Mouse (Mus musculus): ENCODE measurements around the gene Ccdc141. TPM values are rescaled to one million over a fixed set of nuclear protein-coding genes. Genes with fewer than 3 reads are reported as not detected.
A peak's percentile ranks its signal among the peaks of the same experiment; 100 is the strongest.

Ccdc141 gene
- polyA plus RNA-seq, 1 experiment from 2014 or later: 3.4 TPM

DNA sequence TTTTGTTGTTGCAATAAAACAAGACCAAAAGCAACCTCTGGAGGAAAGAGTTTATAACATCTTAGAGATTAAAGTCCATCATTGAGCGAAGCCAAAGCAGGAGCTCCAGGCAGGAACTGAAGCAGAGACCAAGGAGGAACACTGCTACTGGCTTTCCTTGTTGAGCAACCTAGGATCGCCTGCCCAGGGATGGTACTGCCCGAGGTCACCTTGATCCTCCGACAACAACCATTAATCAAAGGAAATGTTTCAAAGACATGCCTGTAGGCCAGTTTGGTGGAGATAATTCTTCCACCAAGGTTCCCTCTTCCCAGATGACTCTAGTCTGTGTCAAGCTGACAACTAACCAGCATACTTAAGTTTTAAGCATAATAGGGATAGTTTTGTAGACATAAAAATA lies 91.7 kb downstream of the Ccdc141 start:
- WGBS: 88% methylated on average over 4 of the region's 4 CpGs
- Histone ChIP-seq H3K27ac (no peak overlapping the region), H3K4me1 (replicated peaks) (no peaks in the 10 kb centered on the region), H3K36me3 (no peaks in the 10 kb centered on the region), H3K27me3 (ENCODE audit: insufficient read depth, poor library complexity, severe bottlenecking) (no peaks in the 10 kb centered on the region), H3K9me3 (no peaks in the 10 kb centered on the region), H3K4me3 (no peak overlapping the region)
- no peak for DNase-seq (ENCODE audit: low spot score)

DNA sequence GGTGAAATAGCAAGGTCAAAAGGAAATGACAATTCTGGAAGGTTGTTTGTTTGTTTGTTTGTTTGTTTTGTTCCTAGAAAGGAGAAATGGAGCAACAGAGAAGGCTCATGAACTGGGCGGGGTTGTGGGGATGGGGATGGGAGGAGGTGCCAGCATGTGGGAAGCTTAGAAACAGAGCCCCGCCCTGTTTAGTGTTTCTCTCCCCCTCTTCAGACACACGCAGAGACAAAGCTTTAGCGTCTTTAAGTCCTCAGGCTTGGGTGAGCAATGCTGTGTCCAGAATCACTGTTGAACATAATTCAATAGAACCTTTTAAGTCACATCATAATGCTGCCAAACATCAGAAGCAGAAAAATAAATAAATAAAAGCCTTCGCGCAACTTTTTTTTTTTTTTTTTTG lies 96.1 kb downstream of the Ccdc141 start:
- Histone ChIP-seq H3K27me3 (ENCODE audit: insufficient read depth, poor library complexity, severe bottlenecking) (no peaks in the 10 kb centered on the region), H3K36me3 (no peaks in the 10 kb centered on the region), H3K4me3 (no peak overlapping the region), H3K4me1 (replicated peaks) (no peaks in the 10 kb centered on the region), H3K27ac (no peak overlapping the region), H3K9me3 (no peaks in the 10 kb centered on the region)
- no peak for DNase-seq (ENCODE audit: low spot score)
- 52% methylated on average over 6 of the region's 6 CpGs for WGBS

DNA sequence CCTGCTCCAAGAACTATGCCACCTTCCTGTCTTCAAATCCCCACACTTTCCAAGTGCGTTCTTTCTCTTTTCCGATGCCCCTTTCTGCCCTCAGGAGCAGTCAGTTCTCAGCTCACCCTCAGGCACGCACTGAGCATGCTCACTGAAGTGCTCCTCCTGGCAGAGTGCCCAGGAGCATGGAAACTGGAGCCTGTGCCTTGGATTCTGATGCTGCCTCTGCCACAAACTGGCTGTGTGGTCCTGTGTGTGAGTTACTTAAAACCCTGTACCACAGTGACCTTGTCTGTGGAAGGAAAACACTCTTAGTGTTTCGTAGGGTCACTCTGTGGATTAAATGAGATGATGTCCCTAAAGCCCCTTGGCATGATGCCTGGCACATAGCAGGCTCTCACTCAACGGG lies 96.5 kb downstream of the Ccdc141 start:
- Histone ChIP-seq H3K27ac (no peak overlapping the region), H3K27me3 (ENCODE audit: insufficient read depth, poor library complexity, severe bottlenecking) (no peaks in the 10 kb centered on the region), H3K9me3 (no peaks in the 10 kb centered on the region), H3K4me1 (replicated peaks) (no peaks in the 10 kb centered on the region), H3K36me3 (no peaks in the 10 kb centered on the region), H3K4me3 (no peak overlapping the region)
- 85% methylated on average over 5 of the region's 5 CpGs for WGBS
- no peak for DNase-seq (ENCODE audit: low spot score)

DNA sequence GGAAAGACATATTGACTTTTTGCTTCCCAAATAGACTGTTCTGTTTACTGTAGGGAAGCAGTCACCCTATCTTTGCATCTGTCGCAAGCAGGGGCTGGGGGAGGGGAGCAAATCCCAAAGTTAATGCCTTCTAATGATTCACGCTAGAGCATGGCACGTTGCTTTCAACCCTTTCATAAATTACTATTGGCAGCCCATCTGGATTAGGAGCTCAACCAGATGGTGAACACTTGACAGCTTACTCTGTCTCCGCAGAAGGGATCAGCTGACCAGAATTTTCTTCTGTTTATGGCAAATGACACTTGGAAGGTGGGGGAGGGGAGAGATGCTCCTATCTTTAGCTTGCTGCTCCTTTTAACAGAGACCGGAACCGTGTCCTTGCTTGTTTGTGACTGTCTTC lies 105.1 kb downstream of the Ccdc141 start:
- H3K4me3 ChIP-seq: no peak overlapping the region
- peak; percentile 31 for DNase-seq (ENCODE audit: low spot score)
- no peaks in the 10 kb centered on the region for H3K36me3 ChIP-seq
- H3K27ac ChIP-seq: peak overlapping the region; percentile 51
- H3K9me3 ChIP-seq: no peaks in the 10 kb centered on the region
- 42% methylated on average over 6 of the region's 6 CpGs for WGBS
- H3K27me3 ChIP-seq (ENCODE audit: insufficient read depth, poor library complexity, severe bottlenecking): 0 out of 2 replicates have a peak, but pooled peaks cover 3% of the 10 kb centered on the region
- H3K4me1 ChIP-seq (replicated peaks): peaks cover 20% of the 10 kb centered on the region

DNA sequence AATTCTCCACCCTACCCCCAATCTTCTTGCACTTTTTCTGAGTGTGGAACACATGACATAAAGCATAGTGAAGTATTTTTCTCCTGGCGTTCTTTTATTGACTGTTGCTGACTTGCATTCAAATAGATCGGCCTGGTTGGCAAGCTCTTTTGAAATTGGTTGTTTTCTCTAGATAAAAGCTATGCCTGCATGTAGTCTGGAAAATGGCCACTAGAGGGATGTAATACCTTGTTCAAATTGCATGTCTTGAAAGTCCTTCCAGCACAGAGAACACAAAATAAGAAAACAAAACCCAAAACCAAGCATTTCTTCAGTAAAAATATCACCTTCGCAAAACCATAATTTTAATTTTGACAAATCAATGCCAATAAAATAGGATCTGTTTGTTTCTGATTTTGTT lies 108.6 kb downstream of the Ccdc141 start:
- H3K4me1 ChIP-seq (replicated peaks): peaks cover 38% of the 10 kb centered on the region
- no peaks in the 10 kb centered on the region for H3K9me3 ChIP-seq
- WGBS: 51% methylated on average over 3 of the region's 3 CpGs
- no peak for DNase-seq (ENCODE audit: low spot score)
- no peaks in the 10 kb centered on the region for H3K36me3 ChIP-seq
- no peak overlapping the region for H3K4me3 ChIP-seq
- H3K27me3 ChIP-seq (ENCODE audit: insufficient read depth, poor library complexity, severe bottlenecking): 0 out of 2 replicates have a peak, but pooled peaks cover 3% of the 10 kb centered on the region
- no peak overlapping the region for H3K27ac ChIP-seq

DNA sequence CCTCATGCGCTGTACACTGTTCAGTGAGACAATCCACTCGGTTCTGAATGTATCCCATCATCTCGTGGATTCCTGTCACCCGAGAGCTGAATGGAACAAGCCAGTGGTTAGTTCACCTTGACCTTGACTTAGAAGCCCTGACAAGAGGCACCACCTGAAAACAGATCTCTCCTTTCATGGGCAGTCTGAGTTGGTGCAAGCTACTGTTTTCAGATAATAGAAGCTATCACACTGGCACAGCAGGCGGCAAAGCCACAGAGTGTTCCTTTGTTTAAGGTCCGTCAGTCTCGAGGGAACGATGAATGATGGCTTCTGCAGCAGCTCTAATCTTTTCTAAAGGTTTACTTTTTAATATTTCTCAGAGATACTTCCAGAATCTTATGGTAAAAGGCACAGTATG lies 110.8 kb downstream of the Ccdc141 start:
- Histone ChIP-seq H3K27me3 (ENCODE audit: insufficient read depth, poor library complexity, severe bottlenecking) (0 out of 2 replicates have a peak, but pooled peaks cover 3% of the 10 kb centered on the region), H3K4me1 (replicated peaks) (peaks cover 33% of the 10 kb centered on the region), H3K9me3 (no peaks in the 10 kb centered on the region), H3K4me3 (no peak overlapping the region), H3K36me3 (no peaks in the 10 kb centered on the region), H3K27ac (no peak overlapping the region)
- 28% methylated on average over 8 of the region's 8 CpGs for WGBS
- peak; percentile 10 for DNase-seq (ENCODE audit: low spot score)

DNA sequence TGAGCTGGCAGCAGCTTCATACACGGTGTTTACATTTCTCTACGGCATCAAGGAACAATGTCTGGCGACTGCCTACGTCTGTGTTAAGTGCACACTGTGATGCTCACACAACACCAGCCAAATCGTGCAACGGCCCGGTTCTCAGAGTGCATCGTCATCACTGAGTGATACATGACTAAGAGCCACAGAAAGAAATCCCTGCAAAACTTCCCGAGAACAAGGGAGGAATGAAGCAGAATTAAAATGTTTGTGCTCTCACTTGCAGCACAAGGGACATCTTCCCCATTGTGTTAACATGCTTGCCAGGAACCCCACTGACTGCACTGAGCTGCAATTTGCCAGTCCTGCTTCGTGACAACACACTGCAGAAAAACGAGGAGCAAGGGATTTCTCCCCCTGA lies 114.1 kb downstream of the Ccdc141 start:
- Histone ChIP-seq H3K27ac (peak overlapping the region; percentile 12; the same call in 1 of the 2 replicates), H3K27me3 (ENCODE audit: insufficient read depth, poor library complexity, severe bottlenecking) (0 out of 2 replicates have a peak, but pooled peaks cover 3% of the 10 kb centered on the region), H3K9me3 (no peaks in the 10 kb centered on the region), H3K4me1 (replicated peaks) (peaks cover 28% of the 10 kb centered on the region), H3K36me3 (no peaks in the 10 kb centered on the region), H3K4me3 (no peak overlapping the region)
- no peak for DNase-seq (ENCODE audit: low spot score)
- 47% methylated on average over 11 of the region's 11 CpGs for WGBS

DNA sequence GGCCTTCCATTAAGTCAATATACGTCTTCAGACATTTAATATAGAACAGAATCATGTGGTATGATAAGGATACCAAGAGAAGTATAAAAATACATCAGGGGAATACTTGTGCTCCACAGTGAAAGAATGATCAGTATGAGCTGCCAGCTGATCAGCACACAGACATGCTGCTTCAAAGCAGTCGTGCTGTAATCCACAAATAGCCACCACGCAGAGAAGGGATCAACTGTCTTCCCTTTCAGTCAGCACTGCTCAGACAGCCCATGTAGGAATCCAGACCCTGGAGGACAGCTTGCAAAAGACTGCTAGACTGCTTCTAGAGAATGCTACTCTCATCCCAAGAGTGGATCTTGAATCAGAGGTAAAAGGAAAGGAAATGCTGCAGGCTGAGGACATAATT lies 127.5 kb downstream of the Ccdc141 start:
- no peaks in the 10 kb centered on the region for H3K27me3 ChIP-seq (ENCODE audit: insufficient read depth, poor library complexity, severe bottlenecking)
- 80% methylated on average over 3 of the region's 3 CpGs for WGBS

DNA sequence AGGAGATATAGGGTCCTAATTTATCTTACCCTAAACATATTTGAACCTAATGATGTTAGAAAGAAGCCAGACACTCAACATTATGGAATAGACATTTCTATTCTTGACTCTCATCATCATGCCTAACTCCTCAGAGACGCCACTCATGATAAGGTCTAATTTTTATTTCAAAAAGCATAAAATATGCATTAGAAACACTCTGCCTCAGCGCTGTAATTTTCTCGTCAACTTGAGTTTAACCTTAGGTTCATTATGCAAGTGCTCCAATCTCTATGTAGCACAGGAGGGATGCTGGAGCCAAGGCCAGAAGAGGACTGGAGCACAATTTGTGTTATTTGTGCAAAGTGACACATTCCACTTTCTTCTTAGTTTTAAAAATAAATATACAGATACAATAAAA lies 130.8 kb downstream of the Ccdc141 start:
- 92% methylated on average over 3 of the region's 3 CpGs for WGBS
- Histone ChIP-seq H3K9me3 (no peaks in the 10 kb centered on the region), H3K36me3 (no peaks in the 10 kb centered on the region), H3K4me1 (replicated peaks) (no peaks in the 10 kb centered on the region), H3K27me3 (ENCODE audit: insufficient read depth, poor library complexity, severe bottlenecking) (no peaks in the 10 kb centered on the region), H3K27ac (no peak overlapping the region), H3K4me3 (no peak overlapping the region)
- no peak for DNase-seq (ENCODE audit: low spot score)

More for the DNA sequence above, 127.5 kb downstream of the Ccdc141 start:
- no peaks in the 10 kb centered on the region for H3K4me1 ChIP-seq (replicated peaks)
- H3K9me3 ChIP-seq: no peaks in the 10 kb centered on the region
- no peak overlapping the region for H3K4me3 ChIP-seq
- H3K27ac ChIP-seq: no peak overlapping the region
- no peaks in the 10 kb centered on the region for H3K36me3 ChIP-seq
- DNase-seq (ENCODE audit: low spot score): no peak

DNA sequence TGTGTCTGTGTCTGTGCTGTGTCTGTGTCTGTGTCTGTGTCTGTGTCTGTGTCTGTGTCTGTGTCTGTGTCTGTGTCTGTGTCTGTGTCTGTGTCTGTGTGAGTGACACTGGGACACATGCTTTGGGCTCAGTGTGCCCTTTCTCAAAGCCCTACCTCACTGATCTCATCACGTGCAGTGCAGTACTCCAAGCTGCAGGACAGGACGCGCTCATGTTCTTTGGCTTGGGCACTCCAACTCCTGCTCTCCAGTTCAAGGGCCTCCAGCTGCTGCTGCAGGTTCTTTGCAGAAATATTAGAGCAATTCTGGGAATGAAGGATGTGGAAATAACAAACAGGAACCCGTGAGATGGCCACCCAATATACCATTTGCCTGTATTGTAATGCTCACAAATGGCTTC lies 131.2 kb downstream of the Ccdc141 start:
- Histone ChIP-seq H3K36me3 (no peaks in the 10 kb centered on the region), H3K27me3 (ENCODE audit: insufficient read depth, poor library complexity, severe bottlenecking) (no peaks in the 10 kb centered on the region), H3K4me1 (replicated peaks) (no peaks in the 10 kb centered on the region), H3K4me3 (no peak overlapping the region), H3K9me3 (no peaks in the 10 kb centered on the region), H3K27ac (no peak overlapping the region)
- 91% methylated on average over 4 of the region's 4 CpGs for WGBS
- DNase-seq (ENCODE audit: low spot score): no peak

DNA sequence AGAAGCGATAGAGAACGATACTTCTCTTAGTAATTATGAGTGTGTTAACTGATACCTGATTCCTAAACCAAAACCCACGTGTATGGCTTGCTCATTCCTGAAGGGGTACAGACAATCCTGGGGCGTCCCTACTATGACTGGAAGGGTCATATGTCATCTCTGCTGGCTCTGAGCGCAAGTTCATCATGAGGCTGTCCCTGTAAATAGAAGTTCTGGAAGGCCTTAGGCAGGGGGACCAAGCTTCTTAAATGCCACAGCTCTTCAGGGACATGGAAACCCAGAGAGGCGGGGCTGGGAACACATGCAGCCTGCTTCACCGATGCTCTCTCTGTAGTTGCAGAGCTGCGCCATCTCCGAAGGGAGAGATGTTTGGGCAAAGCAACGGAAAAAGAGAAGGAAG lies 133.2 kb downstream of the Ccdc141 start:
- Histone ChIP-seq H3K27ac (no peak overlapping the region), H3K4me3 (no peak overlapping the region), H3K9me3 (no peaks in the 10 kb centered on the region), H3K4me1 (replicated peaks) (no peaks in the 10 kb centered on the region), H3K27me3 (ENCODE audit: insufficient read depth, poor library complexity, severe bottlenecking) (no peaks in the 10 kb centered on the region), H3K36me3 (no peaks in the 10 kb centered on the region)
- WGBS: 90% methylated on average over 10 of the region's 10 CpGs
- no peak for DNase-seq (ENCODE audit: low spot score)

DNA sequence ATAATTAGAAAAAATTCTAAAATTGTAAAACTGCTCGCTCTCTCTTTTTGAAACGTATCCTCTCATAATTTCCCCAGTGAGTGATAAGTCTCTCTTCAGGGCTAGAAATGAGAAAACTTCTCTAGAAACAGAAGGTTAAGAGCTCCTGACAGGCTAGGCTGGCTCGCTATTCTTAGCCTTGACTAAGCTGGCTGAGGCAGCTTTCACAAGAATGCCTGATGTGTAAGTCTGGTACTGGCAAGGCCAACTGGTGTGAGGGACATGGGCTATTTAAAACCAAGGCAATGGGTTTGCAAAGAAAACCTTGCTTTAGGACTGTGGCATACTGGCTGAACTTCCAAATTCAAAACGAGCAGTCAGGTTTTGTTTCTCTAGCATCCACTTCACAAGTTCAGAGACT lies 136.3 kb downstream of the Ccdc141 start:
- H3K36me3 ChIP-seq: no peaks in the 10 kb centered on the region
- H3K4me3 ChIP-seq: no peak overlapping the region
- no peak overlapping the region for H3K27ac ChIP-seq
- H3K9me3 ChIP-seq: no peaks in the 10 kb centered on the region
- WGBS: 87% methylated on average over 4 of the region's 4 CpGs
- H3K27me3 ChIP-seq (ENCODE audit: insufficient read depth, poor library complexity, severe bottlenecking): no peaks in the 10 kb centered on the region
- DNase-seq (ENCODE audit: low spot score): no peak
- H3K4me1 ChIP-seq (replicated peaks): no peaks in the 10 kb centered on the region

DNA sequence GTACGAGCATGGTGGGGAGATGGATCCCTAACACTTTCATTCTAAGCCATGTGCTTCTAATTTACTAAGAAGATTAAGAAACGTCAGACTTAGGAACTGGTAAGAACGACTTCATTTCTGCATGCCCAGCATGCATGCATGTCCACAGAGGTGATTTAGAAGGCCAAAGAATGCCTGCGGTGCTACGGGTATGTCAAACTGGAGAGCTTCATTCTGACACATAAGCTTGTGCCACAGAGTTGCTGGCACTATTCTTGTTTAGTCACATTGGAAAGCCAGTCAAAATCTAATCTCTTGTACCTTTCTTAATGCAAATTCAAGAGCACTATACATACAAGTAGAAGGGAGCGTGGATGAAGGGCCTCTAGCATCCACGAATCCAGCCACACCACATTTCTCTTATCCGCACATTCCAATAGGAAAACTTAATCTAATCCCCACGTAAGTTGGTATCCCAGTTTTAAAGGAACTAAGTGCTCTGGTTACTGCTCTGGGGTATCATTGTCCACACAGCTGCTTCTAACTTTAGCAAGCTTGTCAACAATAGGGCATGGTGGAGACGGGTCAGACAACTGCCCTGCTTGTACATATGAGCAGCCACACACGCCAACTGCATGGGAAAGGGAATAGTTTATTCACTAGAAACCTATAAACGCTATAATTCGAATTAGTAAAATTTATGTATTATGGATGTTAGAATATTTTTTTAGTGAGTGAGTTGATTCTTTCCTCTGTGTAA lies 136.9 kb downstream of the Ccdc141 start:
- H3K4me1 ChIP-seq (replicated peaks): no peaks in the 10 kb centered on the region
- H3K36me3 ChIP-seq: no peaks in the 10 kb centered on the region
- H3K27me3 ChIP-seq (ENCODE audit: insufficient read depth, poor library complexity, severe bottlenecking): no peaks in the 10 kb centered on the region
- H3K4me3 ChIP-seq: no peak overlapping the region
- H3K9me3 ChIP-seq: no peaks in the 10 kb centered on the region
- no peak overlapping the region for H3K27ac ChIP-seq
- no peak for DNase-seq (ENCODE audit: low spot score)
- 84% methylated on average over 13 of the region's 13 CpGs for WGBS

DNA sequence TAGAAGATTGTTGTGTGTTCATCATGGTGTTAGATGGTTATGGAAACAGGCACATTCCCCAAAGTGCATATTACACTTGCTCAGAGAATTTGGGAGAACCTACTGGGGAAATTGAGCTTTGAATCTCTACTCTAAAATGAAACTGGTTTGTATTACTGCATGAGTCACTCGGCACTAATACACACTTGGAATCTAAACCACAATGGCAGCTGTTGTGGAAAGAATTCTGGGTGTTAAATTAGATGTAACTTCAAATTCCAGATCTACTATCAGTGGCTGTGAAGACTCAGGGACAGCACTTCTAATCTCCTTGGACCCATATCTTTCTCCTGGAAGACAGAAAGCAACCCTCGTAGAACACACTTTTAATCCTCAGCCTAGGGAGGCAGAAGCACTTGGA lies 149.8 kb downstream of the Ccdc141 start:
- WGBS: 89% methylated on average over 2 of the region's 2 CpGs
- no peak for DNase-seq (ENCODE audit: low spot score)
- H3K4me1 ChIP-seq (replicated peaks): no peaks in the 10 kb centered on the region

More for the DNA sequence above, 149.8 kb downstream of the Ccdc141 start:
- Histone ChIP-seq H3K36me3 (no peaks in the 10 kb centered on the region), H3K27ac (no peak overlapping the region), H3K27me3 (ENCODE audit: insufficient read depth, poor library complexity, severe bottlenecking) (no peaks in the 10 kb centered on the region), H3K9me3 (no peaks in the 10 kb centered on the region), H3K4me3 (no peak overlapping the region)

Measured in hindbrain, embryonic 10.5 days (tissue).